In the genomic region with DNA sequence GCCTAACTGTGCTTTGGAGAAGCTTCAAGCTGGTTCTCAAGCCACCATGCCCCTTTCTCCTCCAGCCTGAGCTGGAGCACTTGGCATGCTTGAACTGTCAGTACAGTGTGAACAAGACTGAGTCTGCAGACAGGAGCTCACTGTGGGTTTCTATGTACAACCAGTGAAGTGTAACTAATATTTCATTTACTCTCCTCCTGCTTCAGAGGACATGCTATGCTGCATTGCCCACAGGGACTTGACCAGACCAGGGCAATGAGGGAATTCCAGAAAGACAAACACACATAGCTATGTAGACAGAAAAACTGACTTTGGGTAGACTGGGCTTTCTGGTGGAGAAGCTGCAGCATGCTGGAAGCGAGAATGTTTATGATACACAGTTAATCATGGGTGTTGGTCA, we compare ENCODE assay signal across 25 mouse cellular contexts.
DNase-seq lines count a peak whose midpoint lies in the region; ATAC-seq and TF ChIP-seq lines count a peak whose summit lies in the region.
"Had no signal": no experiment of that assay in that cellular context is flagged by ENCODE, and none has a peak within 500 bp of the region (broad histone marks: within the 10 kb centered on the region; RNA-seq: fewer than 3 reads in every experiment).

No protein-coding gene starts in this region.

- H3K9ac ChIP-seq in embryonic facial prominence, embryonic 13.5 days: no peak overlapping the region
- no peak overlapping the region for H3K9ac ChIP-seq in hindbrain, postnatal 0 days (replicated peaks; ENCODE audit: low read length)
- no peak overlapping the region for H3K9ac ChIP-seq in hindbrain, embryonic 11.5 days (ENCODE audit: low read depth, low read length)
- no peak overlapping the region for H3K9ac ChIP-seq in midbrain, postnatal 0 days (replicated peaks; ENCODE audit: low read length, poor library complexity, severe bottlenecking)
- H3K9ac ChIP-seq: forebrain, embryonic 13.5 days; heart, embryonic 15.5 days; hindbrain, embryonic 15.5 days had no signal

- no peaks in the 10 kb centered on the region for H3K27me3 ChIP-seq in embryonic facial prominence, embryonic 13.5 days
- H3K27me3 ChIP-seq in embryonic facial prominence, embryonic 10.5 days (replicated peaks; ENCODE audit: low read depth, poor library complexity, severe bottlenecking): no peaks in the 10 kb centered on the region
- no peaks in the 10 kb centered on the region for H3K27me3 ChIP-seq in hindbrain, postnatal 0 days (ENCODE audit: insufficient read depth, low read length)
- no peaks in the 10 kb centered on the region for H3K27me3 ChIP-seq in hindbrain, embryonic 11.5 days (ENCODE audit: control insufficient read depth, insufficient read depth, low read length)
- H3K27me3 ChIP-seq in midbrain, postnatal 0 days (ENCODE audit: insufficient read depth, low read length): no peaks in the 10 kb centered on the region
- no peaks in the 10 kb centered on the region for H3K27me3 ChIP-seq in midbrain, embryonic 10.5 days (ENCODE audit: low read depth, poor library complexity, severe bottlenecking)
- H3K27me3 ChIP-seq: forebrain, embryonic 13.5 days; hindbrain, embryonic 15.5 days had no signal

- no peaks in the 10 kb centered on the region for H3K36me3 ChIP-seq in embryonic facial prominence, embryonic 13.5 days
- H3K36me3 ChIP-seq in embryonic facial prominence, embryonic 10.5 days (replicated peaks): no peaks in the 10 kb centered on the region
- no peaks in the 10 kb centered on the region for H3K36me3 ChIP-seq in hindbrain, postnatal 0 days (ENCODE audit: insufficient read depth, low read length)
- no peaks in the 10 kb centered on the region for H3K36me3 ChIP-seq in hindbrain, embryonic 11.5 days (ENCODE audit: control insufficient read depth, insufficient read depth, low read length)
- H3K36me3 ChIP-seq in midbrain, postnatal 0 days (ENCODE audit: insufficient read depth, low read length): no peaks in the 10 kb centered on the region
- H3K36me3 ChIP-seq in midbrain, embryonic 10.5 days: no peaks in the 10 kb centered on the region
- H3K36me3 ChIP-seq: G1E; heart, embryonic 15.5 days; hindbrain, embryonic 10.5 days; hindbrain, embryonic 15.5 days had no signal

- no peak overlapping the region for H3K4me3 ChIP-seq in embryonic facial prominence, embryonic 13.5 days
- no peak overlapping the region for H3K4me3 ChIP-seq in embryonic facial prominence, embryonic 10.5 days
- H3K4me3 ChIP-seq in hindbrain, postnatal 0 days (ENCODE audit: low read length): no peak overlapping the region
- H3K4me3 ChIP-seq in hindbrain, embryonic 11.5 days (ENCODE audit: low read depth, low read length): no peak overlapping the region
- no peak overlapping the region for H3K4me3 ChIP-seq in midbrain, postnatal 0 days (ENCODE audit: low read depth, low read length)
- H3K4me3 ChIP-seq in midbrain, embryonic 10.5 days: no peak overlapping the region
- H3K4me3 ChIP-seq: forebrain, embryonic 13.5 days; heart, adult 2 months; heart, embryonic 15.5 days; hindbrain, embryonic 10.5 days; hindbrain, embryonic 15.5 days had no signal

- no peak for ATAC-seq in embryonic facial prominence, embryonic 13.5 days (ENCODE audit: insufficient number of reproducible peaks, insufficient read depth, low FRiP score, low TSS enrichment, low read depth)
- ATAC-seq in hindbrain, postnatal 0 days: 0 out of 2 replicates have a peak, but pooled peaks have one; percentile 38
- ATAC-seq in hindbrain, embryonic 11.5 days (ENCODE audit: low FRiP score): no peak
- ATAC-seq in midbrain, postnatal 0 days (ENCODE audit: low FRiP score): no peak
- ATAC-seq: activated CD4-positive, CD25-positive, alpha-beta regulatory T cell, adult 4 months; CD4-positive, CD25-positive, alpha-beta regulatory T cell, adult 4 months; forebrain, embryonic 13.5 days; inflammation-experienced regulatory T-cells, adult 6 months had no signal

- H3K4me1 ChIP-seq in embryonic facial prominence, embryonic 13.5 days: peaks cover 27% of the 10 kb centered on the region
- H3K4me1 ChIP-seq in embryonic facial prominence, embryonic 10.5 days: peaks cover 15% of the 10 kb centered on the region
- no peaks in the 10 kb centered on the region for H3K4me1 ChIP-seq in hindbrain, postnatal 0 days (ENCODE audit: insufficient read depth, low read length)
- H3K4me1 ChIP-seq in hindbrain, embryonic 11.5 days (replicated peaks; ENCODE audit: control insufficient read depth, insufficient read depth, low read length): no peaks in the 10 kb centered on the region
- H3K4me1 ChIP-seq in midbrain, postnatal 0 days (ENCODE audit: insufficient read depth, low read length): no peaks in the 10 kb centered on the region
- H3K4me1 ChIP-seq in midbrain, embryonic 10.5 days: no peaks in the 10 kb centered on the region
- H3K4me1 ChIP-seq: heart, embryonic 15.5 days; hindbrain, embryonic 10.5 days; hindbrain, embryonic 15.5 days had no signal

- H3K4me2 ChIP-seq in embryonic facial prominence, embryonic 13.5 days: no peak overlapping the region
- H3K4me2 ChIP-seq in hindbrain, postnatal 0 days (ENCODE audit: low read depth, low read length): no peak overlapping the region
- H3K4me2 ChIP-seq in hindbrain, embryonic 11.5 days (replicated peaks; ENCODE audit: low read depth, low read length): no peak overlapping the region
- no peak overlapping the region for H3K4me2 ChIP-seq in midbrain, postnatal 0 days (ENCODE audit: low read depth, low read length, poor library complexity, severe bottlenecking)
- H3K4me2 ChIP-seq: forebrain, embryonic 13.5 days; heart, embryonic 11.5 days; heart, embryonic 15.5 days; hindbrain, embryonic 15.5 days had no signal

- no peak for TF ChIP-seq CTCF in hindbrain, postnatal 0 days (IDR thresholded peaks at IDR 0.05; ENCODE audit: low read depth)
- TF ChIP-seq CTCF in midbrain, postnatal 0 days (IDR thresholded peaks at IDR 0.05): no peak

- H3K9me3 ChIP-seq in embryonic facial prominence, embryonic 13.5 days: no peaks in the 10 kb centered on the region
- H3K9me3 ChIP-seq in embryonic facial prominence, embryonic 10.5 days: no peaks in the 10 kb centered on the region
- H3K9me3 ChIP-seq in hindbrain, postnatal 0 days (ENCODE audit: low read length): no peaks in the 10 kb centered on the region
- no peaks in the 10 kb centered on the region for H3K9me3 ChIP-seq in hindbrain, embryonic 11.5 days (ENCODE audit: control insufficient read depth, low read length)
- H3K9me3 ChIP-seq in midbrain, postnatal 0 days (ENCODE audit: low read length): no peaks in the 10 kb centered on the region
- no peaks in the 10 kb centered on the region for H3K9me3 ChIP-seq in midbrain, embryonic 10.5 days (replicated peaks)
- H3K9me3 ChIP-seq: forebrain, embryonic 13.5 days; heart, embryonic 15.5 days; hindbrain, embryonic 10.5 days; hindbrain, embryonic 15.5 days had no signal

- 67% methylated on average over 1 of the region's 1 CpGs for WGBS in embryonic facial prominence, embryonic 13.5 days
- WGBS in embryonic facial prominence, embryonic 10.5 days: 85% methylated on average over 1 of the region's 1 CpGs
- 82% methylated on average over 1 of the region's 1 CpGs for WGBS in hindbrain, postnatal 0 days
- WGBS in hindbrain, embryonic 11.5 days: 77% methylated on average over 1 of the region's 1 CpGs
- 78% methylated on average over 1 of the region's 1 CpGs for WGBS in midbrain, postnatal 0 days
- WGBS in midbrain, embryonic 10.5 days: 84% methylated on average over 1 of the region's 1 CpGs

- no peak for DNase-seq in embryonic facial prominence, embryonic 10.5 days (ENCODE audit: low spot score)
- DNase-seq in hindbrain, postnatal 0 days (ENCODE audit: low spot score): no peak
- DNase-seq in hindbrain, embryonic 11.5 days (ENCODE audit: low spot score): no peak
- peak; percentile 6 for DNase-seq in midbrain, postnatal 0 days (ENCODE audit: low spot score)
- DNase-seq in midbrain, embryonic 10.5 days (ENCODE audit: low spot score): no peak
- DNase-seq in retina, postnatal 1 day: peak; percentile 53
- no peak for DNase-seq in testis, postnatal 14 days (ENCODE audit: low spot score)
- DNase-seq: adrenal gland, postnatal 14 days; B cell, adult 2 months; cerebellum, adult 18-20 months; cerebellum, adult 9-11 months; cerebellum, postnatal 36 days; gastrocnemius, postnatal 10 days; heart, adult 2 months; heart, postnatal 14 days had no signal

- 0 out of 2 replicates have a peak overlapping the region, but pooled peaks have one; percentile 34 for H3K27ac ChIP-seq in embryonic facial prominence, embryonic 13.5 days
- H3K27ac ChIP-seq in embryonic facial prominence, embryonic 10.5 days (replicated peaks): no peak overlapping the region
- H3K27ac ChIP-seq in hindbrain, postnatal 0 days: no peak overlapping the region
- H3K27ac ChIP-seq in hindbrain, embryonic 11.5 days (ENCODE audit: low read depth, low read length): no peak overlapping the region
- H3K27ac ChIP-seq in midbrain, postnatal 0 days (ENCODE audit: low read depth, low read length): no peak overlapping the region
- H3K27ac ChIP-seq in midbrain, embryonic 10.5 days (replicated peaks): no peak overlapping the region
- H3K27ac ChIP-seq: forebrain, embryonic 13.5 days; heart, adult 2 months; heart, embryonic 15.5 days; hindbrain, embryonic 10.5 days; hindbrain, embryonic 15.5 days had no signal

Comparison
In these comparisons a context has a peak if more than half of its experiments do, and no peak if none do; other contexts are left out.
1. DNase-seq: peak in midbrain, postnatal 0 days (single experiment) and retina, postnatal 1 day (single experiment); none in embryonic facial prominence, embryonic 10.5 days (single experiment), hindbrain, postnatal 0 days (single experiment), hindbrain, embryonic 11.5 days (single experiment), midbrain, embryonic 10.5 days (single experiment) and testis, postnatal 14 days (single experiment).